Mouse (Mus musculus): ENCODE results near the gene Dclk3. TPM values are rescaled to one million over a fixed set of nuclear protein-coding genes. Genes with fewer than 3 reads are reported as not detected.

The Dclk3 gene
- 0.44 and 0.57 TPM in 2 replicates for polyA plus RNA-seq (2015; fragmentation: Nextera tagmentation; extraction: Ambion mirVana)

GRCm38 (mm10) chr9:111438904-111439835, at the start of gene Dclk3:
Dclk3 (plus strand) TSS chr9:111439081.

Other genes with a start within 250 kb of the Dclk3 start
- gene Mlh1, start 167.3 kb upstream of the Dclk3 start, polyA plus RNA-seq (2015; fragmentation: Nextera tagmentation; extraction: Ambion mirVana), result 14.2 and 24.3 TPM in 2 replicates
- 12.1 and 13.4 TPM in 2 replicates for gene Epm2aip1, start 167.2 kb upstream of the Dclk3 start, polyA plus RNA-seq (2015; fragmentation: Nextera tagmentation; extraction: Ambion mirVana)
- gene Trank1, start 127.3 kb upstream of the Dclk3 start, polyA plus RNA-seq (2015; fragmentation: Nextera tagmentation; extraction: Ambion mirVana), result 4.8 and 10.0 TPM in 2 replicates

Measured in adrenal gland, postnatal 0 days (tissue).